In the genomic region with DNA sequence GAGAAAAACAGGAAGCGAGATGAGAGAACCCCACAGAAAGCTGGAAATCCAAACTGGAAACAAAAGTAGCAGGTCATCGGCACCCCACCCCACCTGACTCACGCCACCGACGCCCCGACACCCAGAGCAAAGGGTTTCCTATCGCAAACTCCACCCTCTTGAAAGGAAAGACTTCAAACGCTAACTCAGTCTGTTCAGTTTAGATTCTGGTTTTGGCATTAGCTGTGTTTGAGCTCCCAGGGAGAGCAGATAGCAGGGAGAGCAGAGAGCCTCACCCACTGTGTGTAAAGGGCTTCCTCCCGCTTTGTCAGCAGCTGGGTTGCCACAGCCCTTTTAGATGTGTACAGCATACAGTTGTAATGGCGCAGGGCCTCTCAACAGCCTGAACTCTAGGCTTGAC, we compare ENCODE assay signal across 10 mouse cellular contexts. TPM values are rescaled to one million over a fixed set of nuclear protein-coding genes. Genes with fewer than 3 reads are reported as not detected.
DNase-seq lines count a peak whose midpoint lies in the region; ATAC-seq lines count a peak whose summit lies in the region.
"Had no signal": no experiment of that assay in that cellular context is flagged by ENCODE, and none has a peak within 500 bp of the region (broad histone marks: within the 10 kb centered on the region; RNA-seq: fewer than 3 reads in every experiment).

No protein-coding gene starts in this region.

- H3K9ac ChIP-seq in heart, embryonic 14.5 days (ENCODE audit: low read length) = peak overlapping the region; percentile 60

- peak; percentile 19 to 30 for DNase-seq in heart, adult 9 months (ENCODE audit: low spot score in 2 of 2)
- DNase-seq in heart, postnatal 14 days = no peak
- DNase-seq in NIH3T3 (ENCODE audit: low read depth) = peak; percentile 38
- DNase-seq in layer of hippocampus, adult 8-10 months (ENCODE audit: low spot score in 2 of 2) = no peak
- DNase-seq in T-cell, adult 2 months (ENCODE audit: low spot score) = no peak
- DNase-seq in right cerebral cortex, adult 18-20 months = no peak
- DNase-seq: right cerebral cortex, postnatal 4 days had no signal

- intact Hi-C loops in heart, postnatal 14 days (cut with DNase I) = no loop called here

- H3K4me2 ChIP-seq in heart, embryonic 14.5 days (ENCODE audit: low read length) = peak overlapping the region; percentile 51

- no peak; the same call in 1 of the 2 replicates for ATAC-seq in heart, embryonic 14.5 days (ENCODE audit: insufficient number of reproducible peaks, insufficient read depth, low FRiP score, low read depth)
- ATAC-seq in megakaryocyte-erythroid progenitor cell, adult 5-6 weeks (replicated peaks; ENCODE audit: low FRiP score, low TSS enrichment, poor library complexity, severe bottlenecking) = peak; percentile 91

- 15% methylated on average over 10 of the region's 10 CpGs for WGBS in heart, embryonic 14.5 days

- no peaks in the 10 kb centered on the region for H3K27me3 ChIP-seq in heart, embryonic 14.5 days (ENCODE audit: control insufficient read depth, insufficient read depth, low read length)

- no peak overlapping the region for H3K4me3 ChIP-seq in heart, embryonic 14.5 days (ENCODE audit: control insufficient read depth in 1 of 2, insufficient read depth in 1 of 2, low read depth in 1 of 2, low read length in 2 of 2)

- H3K4me1 ChIP-seq in heart, embryonic 14.5 days (ENCODE audit: control insufficient read depth in 2 of 2, insufficient read depth in 2 of 2, low read length in 2 of 2) = peaks cover 26 to 65% of the 10 kb centered on the region in 2 experiments

- H3K36me3 ChIP-seq in heart, embryonic 14.5 days (ENCODE audit: control insufficient read depth, insufficient read depth, low read length) = no peaks in the 10 kb centered on the region
- H3K36me3 ChIP-seq: G1E had no signal

- peak overlapping the region; percentile 84 to 90 for H3K27ac ChIP-seq in heart, embryonic 14.5 days (replicated peaks in 1 of 2; ENCODE audit: control insufficient read depth in 1 of 2, insufficient read depth in 1 of 2, low read depth in 2 of 2, low read length in 2 of 2)

- H3K9me3 ChIP-seq in heart, embryonic 14.5 days (ENCODE audit: control insufficient read depth, low read length) = no peaks in the 10 kb centered on the region

RNA-seq across cellular contexts. Expression of gene Ccdc141, which starts 6.0 kb away (rescaled TPM):
- 100 to 1,000 TPM; 213 to 231 TPM for total RNA-seq in heart, postnatal 14 days (2021)
- 189 and 213 TPM in 2 replicates for polyA plus RNA-seq in heart, embryonic 14.5 days (2014; fragmentation: Nextera tagmentation; extraction: Ambion mirVana)
- 0.48 and 3.9 TPM in 2 replicates for total RNA-seq in megakaryocyte-erythroid progenitor cell, adult 5-6 weeks (2014; fragmentation: Nextera tagmentation)
- 0.47 and 0.88 TPM in 2 replicates for total RNA-seq in megakaryocyte-erythroid progenitor cell, adult 5-6 weeks (2017)
- total RNA-seq in layer of hippocampus, adult 8-10 months (2022) = 10 to 100 TPM; 20.7 to 23.0 (median 22.0) TPM
- polyA plus RNA-seq: G1E had no signal

Comparison
In these comparisons a context has a peak if more than half of its experiments do, and no peak if none do; other contexts are left out.
1. DNase-seq: peak in heart, adult 9 months (2 of 2) and NIH3T3 (single experiment); none in heart, postnatal 14 days (0 of 2), layer of hippocampus, adult 8-10 months (0 of 2), T-cell, adult 2 months (single experiment) and right cerebral cortex, adult 18-20 months (single experiment).
2. RNA of gene Ccdc141, which starts 6.0 kb away (total RNA-seq): 213 to 231 TPM in heart, postnatal 14 days and 20.7 to 23.0 TPM in layer of hippocampus, adult 8-10 months; 0.47 to 3.9 TPM in megakaryocyte-erythroid progenitor cell, adult 5-6 weeks; every median in the first group is over 4 times any median in the second.